Mouse (Mus musculus): ENCODE data around the gene Raet1d. TPM values are rescaled to one million over a fixed set of nuclear protein-coding genes. Genes with fewer than 3 reads are reported as not detected.

The Raet1d gene
- total RNA-seq, 2 experiments from 2014 or later, result not detected

Other genes starting within 250 kb of the Raet1d start
- under 1 TPM in 1 of 2 experiments, not detected in 1; 0.92 TPM for gene E030030I06Rik, start 211.3 kb upstream of the Raet1d start, total RNA-seq (2021)
- gene Raet1e, start 202.0 kb upstream of the Raet1d start, total RNA-seq (2021), result not detected
- not detected for gene H60b, start 202.0 kb upstream of the Raet1d start, total RNA-seq (2021)

Data from left cerebral cortex, postnatal 25 days (tissue).